Mouse (Mus musculus) layer of hippocampus, adult 18-20 months (tissue): ENCODE results near the gene Edem3. TPM values are rescaled to one million over a fixed set of nuclear protein-coding genes. Genes with fewer than 3 reads are reported as not detected.

Experiments
- DNase-seq, 2 experiments: peaks; one replicate each; pipeline ENCODE4 v3.0.0; 2022; ENCODE audit warnings: low spot score in 2 of 2
- total RNA-seq, 2 experiments: library from RNA; stranded (reverse); gene quantifications; 2 replicates each; pipeline ENCODE4 v1.2.3; 2021

The Edem3 gene
- total RNA-seq, 2 experiments from 2014 or later = 38.8 to 39.3 TPM

DNA sequence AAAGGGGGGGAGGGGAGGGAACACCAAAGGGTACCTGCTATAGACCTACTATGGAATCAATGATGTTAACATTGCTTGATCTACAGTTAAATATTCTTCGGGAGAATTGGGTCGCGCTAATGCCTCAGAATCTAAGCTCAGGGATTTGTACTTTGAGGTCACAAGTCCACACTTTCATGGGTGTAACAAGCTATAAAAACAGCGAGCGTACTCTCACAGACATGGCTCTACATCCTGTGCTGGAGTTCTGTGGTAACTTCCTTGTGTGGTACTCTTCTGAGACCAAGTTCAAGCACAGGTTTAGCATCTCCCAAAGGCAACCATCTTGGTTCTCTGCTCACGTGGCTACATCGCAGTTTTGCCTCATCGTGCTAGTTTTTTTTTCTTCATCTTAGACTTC is 106.9 kb downstream of the Edem3 start:
- no peak for DNase-seq

DNA sequence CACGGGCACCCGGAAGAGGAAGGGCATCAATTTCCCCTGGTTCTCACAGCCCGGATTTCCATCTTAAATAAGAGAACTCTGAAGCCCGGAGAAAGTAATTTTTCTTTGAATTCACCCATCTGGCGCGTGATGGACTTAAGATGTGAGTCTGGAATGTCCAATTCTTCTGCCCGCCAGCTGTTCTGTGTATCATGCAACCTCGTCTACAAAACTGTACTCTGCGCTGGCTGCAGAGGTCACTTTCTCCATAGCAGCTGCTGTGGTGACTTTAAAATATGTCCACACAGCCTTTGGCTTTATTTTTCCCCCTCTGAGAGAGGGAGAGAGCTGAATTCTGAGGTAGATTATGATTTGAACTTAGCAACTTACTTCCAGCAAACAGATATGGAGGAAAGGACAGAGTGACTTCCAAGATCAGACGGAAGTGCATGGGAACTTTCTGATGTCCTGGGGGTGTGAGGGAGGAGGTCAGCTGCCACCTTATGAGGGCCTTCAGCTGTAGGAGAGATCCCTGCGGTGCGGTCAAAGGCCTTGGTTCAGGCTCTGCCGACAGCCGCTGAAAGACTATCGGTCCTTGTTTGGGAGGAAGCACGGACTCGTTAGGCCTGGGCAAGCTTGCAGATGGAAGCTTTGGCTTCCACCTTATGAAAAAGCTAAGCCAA is 108.1 kb downstream of the Edem3 start:
- DNase-seq = no peak

DNA sequence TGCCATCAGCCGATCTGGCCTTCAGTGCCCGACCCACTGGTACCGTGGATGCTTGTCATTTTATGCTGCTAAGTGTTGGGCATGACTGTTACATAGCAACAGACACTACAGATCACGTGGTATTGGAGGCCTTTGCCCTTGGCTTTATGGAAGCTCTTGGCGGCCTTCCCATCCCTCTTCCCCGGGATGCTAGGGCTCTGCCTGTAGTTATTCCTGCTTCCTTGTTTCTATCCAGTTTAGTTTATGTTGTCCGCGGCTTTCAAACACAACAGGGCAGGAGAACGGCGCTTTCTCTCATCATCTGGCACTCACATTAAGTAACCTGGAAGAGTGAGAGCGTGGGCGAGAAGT is 108.6 kb downstream of the Edem3 start:
- DNase-seq = no peak

DNA sequence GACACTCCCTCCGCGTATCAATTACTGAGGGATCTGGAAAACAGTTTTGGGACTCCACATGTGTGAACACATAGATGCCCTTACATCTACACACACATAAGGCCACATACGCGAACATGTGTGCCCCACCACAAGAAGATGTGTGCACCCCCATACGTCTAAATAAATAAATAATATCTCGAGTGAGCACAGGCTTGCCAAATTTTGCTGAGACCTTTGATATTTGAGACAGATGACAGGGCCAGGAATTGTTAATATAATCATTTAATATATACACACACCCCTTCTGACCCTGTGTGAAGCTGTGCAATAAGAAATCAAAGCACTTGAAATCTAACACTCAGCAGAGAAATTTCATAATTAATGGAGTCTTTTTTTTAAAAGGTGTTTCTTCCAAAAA is 109.2 kb downstream of the Edem3 start:
- no peak for DNase-seq

Other genes with a start within 250 kb of the Edem3 start
- gene Fam129a, start 184.2 kb upstream of the Edem3 start, total RNA-seq = 1 to 10 TPM; 1.8 to 2.0 TPM